ENCODE assay signal across 22 mouse cellular contexts in genomic region chr15:88832536-88832935, GRCm38 (mm10). TPM values are rescaled to one million over a fixed set of nuclear protein-coding genes. Genes with fewer than 3 reads are reported as not detected.
DNase-seq lines count a peak whose midpoint lies in the region; ATAC-seq and TF ChIP-seq lines count a peak whose summit lies in the region.
"Had no signal": no experiment of that assay in that cellular context is flagged by ENCODE, and none has a peak within 500 bp of the region (broad histone marks: within the 10 kb centered on the region; RNA-seq: fewer than 3 reads in every experiment).

No protein-coding gene starts in this region.

- no peaks in the 10 kb centered on the region for H3K79me2 ChIP-seq in heart, adult 2 months (replicated peaks; ENCODE audit: control insufficient read depth, insufficient read depth, low read length)

- intact Hi-C loops in heart, adult 2 months (cut with DNase I) = no loop called here

- no peak for TF ChIP-seq EP300 in heart, adult 2 months (IDR thresholded peaks at IDR 0.05; ENCODE audit: insufficient read depth, low read depth, low read length)

- TF ChIP-seq CTCF in heart, adult 2 months (IDR thresholded peaks at IDR 0.05) = no peak
- no peak for TF ChIP-seq CTCF in kidney, adult 2 months (conservative IDR thresholded peaks at IDR 0.05; ENCODE audit: insufficient read depth, insufficient read length, low read depth, low read length)
- TF ChIP-seq CTCF in kidney, postnatal 0 days (IDR thresholded peaks at IDR 0.05; ENCODE audit: low read depth) = no peak

- H3K4me3 ChIP-seq in heart, embryonic 13.5 days = no peak overlapping the region
- H3K4me3 ChIP-seq in heart, adult 2 months = no peak overlapping the region
- no peak overlapping the region for H3K4me3 ChIP-seq in kidney, adult 2 months (ENCODE audit: insufficient read depth, low read depth, low read length)
- H3K4me3 ChIP-seq in kidney, embryonic 14.5 days (ENCODE audit: low read length) = no peak overlapping the region
- H3K4me3 ChIP-seq in kidney, postnatal 0 days (replicated peaks; ENCODE audit: low read depth, low read length) = no peak overlapping the region
- H3K4me3 ChIP-seq: embryonic facial prominence, embryonic 12.5 days; hindbrain, embryonic 15.5 days; limb, embryonic 15.5 days; midbrain, embryonic 13.5 days had no signal

- no peaks in the 10 kb centered on the region for H3K27me3 ChIP-seq in heart, embryonic 13.5 days (replicated peaks)
- no peaks in the 10 kb centered on the region for H3K27me3 ChIP-seq in heart, adult 2 months (ENCODE audit: control insufficient read depth, insufficient read depth, low read length)
- H3K27me3 ChIP-seq in kidney, adult 2 months (replicated peaks; ENCODE audit: control insufficient read depth, insufficient read depth, low read length) = no peaks in the 10 kb centered on the region
- no peaks in the 10 kb centered on the region for H3K27me3 ChIP-seq in kidney, embryonic 14.5 days (ENCODE audit: control insufficient read depth, insufficient read depth, low read length)
- H3K27me3 ChIP-seq in kidney, postnatal 0 days (ENCODE audit: insufficient read depth, low read length) = no peaks in the 10 kb centered on the region
- H3K27me3 ChIP-seq: embryonic facial prominence, embryonic 12.5 days; hindbrain, embryonic 15.5 days; limb, embryonic 15.5 days; Patski had no signal

- ATAC-seq in heart, embryonic 13.5 days (ENCODE audit: extremely low read depth, insufficient number of reproducible peaks, low FRiP score, low TSS enrichment) = no peak
- no peak for ATAC-seq in kidney, embryonic 14.5 days (ENCODE audit: low FRiP score, low TSS enrichment)
- ATAC-seq in kidney, postnatal 0 days (replicated peaks; ENCODE audit: low FRiP score, low read depth) = no peak
- ATAC-seq: forebrain, postnatal 0 days; midbrain, embryonic 13.5 days; Patski had no signal

- no peaks in the 10 kb centered on the region; the same call in 1 of the 2 replicates for H3K36me3 ChIP-seq in heart, embryonic 13.5 days
- no peaks in the 10 kb centered on the region for H3K36me3 ChIP-seq in heart, adult 2 months (ENCODE audit: control insufficient read depth, insufficient read depth, low read length)
- no peaks in the 10 kb centered on the region for H3K36me3 ChIP-seq in kidney, adult 2 months (ENCODE audit: control insufficient read depth, insufficient read depth, low read length)
- no peaks in the 10 kb centered on the region for H3K36me3 ChIP-seq in kidney, embryonic 14.5 days (ENCODE audit: control insufficient read depth, insufficient read depth, low read length)
- H3K36me3 ChIP-seq in kidney, postnatal 0 days (ENCODE audit: insufficient read depth, low read length) = no peaks in the 10 kb centered on the region
- H3K36me3 ChIP-seq: embryonic facial prominence, embryonic 12.5 days; hindbrain, embryonic 15.5 days; limb, embryonic 15.5 days had no signal

- no peak for DNase-seq in heart, adult 2 months
- DNase-seq in kidney, adult 2 months = peak; percentile 85
- DNase-seq in kidney, postnatal 0 days (ENCODE audit: low spot score) = no peak
- DNase-seq in kidney, postnatal 25 days = peak; percentile 62 to 85
- DNase-seq in thymus, adult 18-20 months = no peak
- DNase-seq: adrenal gland, postnatal 36 days; B cell, adult 2 months; cerebellum, postnatal 25 days; forebrain, postnatal 0 days; gastrocnemius, postnatal 14 days; left cerebral cortex, postnatal 4 days; lung, adult 2 months; right cerebral cortex, postnatal 14 days had no signal

- H3K9ac ChIP-seq in heart, embryonic 13.5 days = peak overlapping the region; percentile 35; the same call in 1 of the 2 replicates
- H3K9ac ChIP-seq in heart, adult 2 months (ENCODE audit: low read depth, low read length) = no peak overlapping the region
- no peak overlapping the region for H3K9ac ChIP-seq in kidney, embryonic 14.5 days (ENCODE audit: low read depth, low read length)
- no peak overlapping the region for H3K9ac ChIP-seq in kidney, postnatal 0 days (ENCODE audit: low read depth, low read length)
- H3K9ac ChIP-seq: embryonic facial prominence, embryonic 12.5 days; forebrain, postnatal 0 days; hindbrain, embryonic 15.5 days; limb, embryonic 15.5 days; midbrain, embryonic 13.5 days had no signal

- no peak overlapping the region for H3K4me2 ChIP-seq in heart, embryonic 13.5 days
- no peak overlapping the region for H3K4me2 ChIP-seq in kidney, embryonic 14.5 days (replicated peaks; ENCODE audit: low read depth, low read length)
- no peak overlapping the region for H3K4me2 ChIP-seq in kidney, postnatal 0 days (ENCODE audit: low read length)
- H3K4me2 ChIP-seq: embryonic facial prominence, embryonic 12.5 days; hindbrain, embryonic 15.5 days; limb, embryonic 15.5 days; midbrain, embryonic 13.5 days had no signal

- no peaks in the 10 kb centered on the region for H3K9me3 ChIP-seq in heart, embryonic 13.5 days
- no peaks in the 10 kb centered on the region for H3K9me3 ChIP-seq in kidney, embryonic 14.5 days (ENCODE audit: control insufficient read depth, low read length)
- no peaks in the 10 kb centered on the region for H3K9me3 ChIP-seq in kidney, postnatal 0 days (replicated peaks; ENCODE audit: low read length)
- H3K9me3 ChIP-seq: embryonic facial prominence, embryonic 12.5 days; G1E; hindbrain, embryonic 15.5 days; limb, embryonic 15.5 days; midbrain, embryonic 13.5 days had no signal

- WGBS in heart, embryonic 13.5 days = 77% methylated on average over 9 of the region's 9 CpGs
- WGBS in heart, adult 2 months = 76% methylated on average over 9 of the region's 9 CpGs
- WGBS in kidney, adult 2 months = 60% methylated on average over 9 of the region's 9 CpGs
- 73% methylated on average over 9 of the region's 9 CpGs for WGBS in kidney, embryonic 14.5 days
- WGBS in kidney, postnatal 0 days = 73% methylated on average over 9 of the region's 9 CpGs

- H3K27ac ChIP-seq in heart, embryonic 13.5 days (replicated peaks) = peak overlapping the region; percentile 87
- no peak overlapping the region for H3K27ac ChIP-seq in heart, adult 2 months
- peak overlapping the region; percentile 54 for H3K27ac ChIP-seq in kidney, adult 2 months (ENCODE audit: insufficient read depth, low read depth, low read length)
- no peak overlapping the region for H3K27ac ChIP-seq in kidney, embryonic 14.5 days (ENCODE audit: low read depth, low read length)
- peak overlapping the region; percentile 81; the same call in 1 of the 2 replicates for H3K27ac ChIP-seq in kidney, postnatal 0 days
- H3K27ac ChIP-seq: embryonic facial prominence, embryonic 12.5 days; hindbrain, embryonic 15.5 days; limb, embryonic 15.5 days; midbrain, embryonic 13.5 days; stomach, postnatal 0 days had no signal

- no peak for TF ChIP-seq POLR2A in heart, adult 2 months (IDR thresholded peaks at IDR 0.05; ENCODE audit: insufficient read depth, low read depth, low read length)
- no peak for TF ChIP-seq POLR2A in kidney, adult 2 months (IDR thresholded peaks at IDR 0.05; ENCODE audit: low read depth, low read length)

- peaks cover 62% of the 10 kb centered on the region for H3K4me1 ChIP-seq in heart, embryonic 13.5 days
- H3K4me1 ChIP-seq in heart, adult 2 months (ENCODE audit: control insufficient read depth, insufficient read depth, low read length) = peaks cover 15% of the 10 kb centered on the region
- peaks cover 42% of the 10 kb centered on the region for H3K4me1 ChIP-seq in kidney, adult 2 months (ENCODE audit: control insufficient read depth, insufficient read depth, low read length)
- peaks cover 7% of the 10 kb centered on the region; the same call in 1 of the 2 replicates for H3K4me1 ChIP-seq in kidney, embryonic 14.5 days (ENCODE audit: control insufficient read depth, insufficient read depth, low read length)
- peaks cover 2% of the 10 kb centered on the region for H3K4me1 ChIP-seq in kidney, postnatal 0 days (replicated peaks; ENCODE audit: insufficient read depth, low read length)

RNA-seq across cellular contexts. Expression of gene Creld2, which starts 13.1 kb away (rescaled TPM):
- 54.1 and 63.7 TPM in 2 replicates for polyA plus RNA-seq in heart, embryonic 13.5 days (2015; fragmentation: Nextera tagmentation; extraction: Ambion mirVana)
- 10 to 100 TPM; 23.6 to 24.7 TPM for total RNA-seq in heart, adult 2 months (2021)
- 13.6 and 19.9 TPM in 2 replicates for polyA plus RNA-seq in heart, adult 2 months (2012; rRNA removed)
- 27.3 and 30.4 TPM in 2 replicates for polyA plus RNA-seq in kidney, adult 2 months (2012; rRNA removed)
- polyA plus RNA-seq in kidney, embryonic 14.5 days (2014; fragmentation: Nextera tagmentation; extraction: Ambion mirVana) = 80.3 and 100 TPM in 2 replicates
- 79.0 and 89.8 TPM in 2 replicates for polyA plus RNA-seq in kidney, postnatal 0 days (2015; fragmentation: Nextera tagmentation; extraction: Ambion mirVana)

RNA-seq across cellular contexts. Expression of gene Alg12, which starts 13.4 kb away (rescaled TPM):
- polyA plus RNA-seq in heart, embryonic 13.5 days (2015; fragmentation: Nextera tagmentation; extraction: Ambion mirVana) = 8.9 and 10.5 TPM in 2 replicates
- total RNA-seq in heart, adult 2 months (2021) = 1 to 10 TPM; 7.2 to 8.7 TPM
- 11.0 and 17.5 TPM in 2 replicates for polyA plus RNA-seq in heart, adult 2 months (2012; rRNA removed)
- polyA plus RNA-seq in kidney, adult 2 months (2012; rRNA removed) = 18.1 and 21.3 TPM in 2 replicates
- polyA plus RNA-seq in kidney, embryonic 14.5 days (2014; fragmentation: Nextera tagmentation; extraction: Ambion mirVana) = 8.6 and 13.7 TPM in 2 replicates
- 9.8 and 11.2 TPM in 2 replicates for polyA plus RNA-seq in kidney, postnatal 0 days (2015; fragmentation: Nextera tagmentation; extraction: Ambion mirVana)

RNA-seq across cellular contexts. Expression of gene Pim3, which starts 29.4 kb away (rescaled TPM):
- polyA plus RNA-seq in heart, embryonic 13.5 days (2015; fragmentation: Nextera tagmentation; extraction: Ambion mirVana) = 51.8 and 57.0 TPM in 2 replicates
- 100 to 1,000 TPM in 1 of 2 experiments, 10 to 100 TPM in 1; 95.3 to 133 TPM for total RNA-seq in heart, adult 2 months (2021)
- 45.6 and 58.8 TPM in 2 replicates for polyA plus RNA-seq in heart, adult 2 months (2012; rRNA removed)
- polyA plus RNA-seq in kidney, adult 2 months (2012; rRNA removed) = 78.5 and 85.8 TPM in 2 replicates
- polyA plus RNA-seq in kidney, embryonic 14.5 days (2014; fragmentation: Nextera tagmentation; extraction: Ambion mirVana) = 37.4 and 46.2 TPM in 2 replicates
- polyA plus RNA-seq in kidney, postnatal 0 days (2015; fragmentation: Nextera tagmentation; extraction: Ambion mirVana) = 83.4 and 88.6 TPM in 2 replicates

Comparison
In these comparisons a context has a peak if more than half of its experiments do, and no peak if none do; other contexts are left out.
1. H3K27ac ChIP-seq: peak in heart, embryonic 13.5 days (single experiment), kidney, adult 2 months (single experiment) and kidney, postnatal 0 days (single experiment); none in heart, adult 2 months (single experiment) and kidney, embryonic 14.5 days (single experiment).
2. DNase-seq: peak in kidney, adult 2 months (single experiment) and kidney, postnatal 25 days (2 of 2); none in heart, adult 2 months (0 of 2), kidney, postnatal 0 days (single experiment) and thymus, adult 18-20 months (0 of 2).